Mouse (Mus musculus): ENCODE measurements around the gene Rpl18.

Rpl18 gene

DNA sequence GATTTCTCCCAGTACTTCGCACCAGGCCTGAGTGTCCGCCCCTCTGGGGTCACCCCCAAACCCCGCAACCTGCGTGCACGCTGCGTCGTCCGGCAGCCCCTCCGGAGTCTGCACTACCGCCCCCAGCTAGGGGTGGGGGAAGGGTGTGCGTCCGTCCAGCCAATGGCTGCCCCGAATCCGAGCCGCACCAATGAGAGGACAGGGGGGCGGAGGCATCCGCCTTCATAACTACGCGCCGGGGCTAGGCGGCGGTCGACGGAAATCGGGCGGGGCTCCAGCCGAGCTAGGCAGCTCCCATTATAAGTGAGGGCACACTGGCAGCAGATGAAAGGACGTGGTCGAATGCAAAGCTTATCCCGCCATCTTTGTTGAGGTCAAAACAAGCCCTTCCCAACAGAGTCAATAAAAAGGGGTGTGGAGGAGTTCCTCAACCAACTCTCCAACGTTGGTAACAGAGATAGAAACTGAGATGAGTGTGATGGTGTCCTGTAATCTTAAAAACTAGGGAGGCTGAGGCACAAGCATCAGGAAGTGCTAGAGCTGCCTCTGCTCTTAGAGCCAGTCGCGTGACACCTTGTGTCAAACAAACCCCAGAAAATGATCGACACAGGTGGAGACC is at the start of gene Rpl18:
TSS of gene Rpl18 (plus strand) at position 368 of the 619 bp plus-strand sequence.
- peak; percentile 96 for DNase-seq (ENCODE audit: low read depth, low spot score)

- DNase-seq (ENCODE audit: low read depth, low spot score) = no peak
These were observed 49.1 kb upstream of the Rpl18 start, which contains the start of gene Fut2 for GRCm38 (mm10) chr7:45666161-45666560. Gene Fut2 (minus strand): TSS chr7:45666394.

DNA sequence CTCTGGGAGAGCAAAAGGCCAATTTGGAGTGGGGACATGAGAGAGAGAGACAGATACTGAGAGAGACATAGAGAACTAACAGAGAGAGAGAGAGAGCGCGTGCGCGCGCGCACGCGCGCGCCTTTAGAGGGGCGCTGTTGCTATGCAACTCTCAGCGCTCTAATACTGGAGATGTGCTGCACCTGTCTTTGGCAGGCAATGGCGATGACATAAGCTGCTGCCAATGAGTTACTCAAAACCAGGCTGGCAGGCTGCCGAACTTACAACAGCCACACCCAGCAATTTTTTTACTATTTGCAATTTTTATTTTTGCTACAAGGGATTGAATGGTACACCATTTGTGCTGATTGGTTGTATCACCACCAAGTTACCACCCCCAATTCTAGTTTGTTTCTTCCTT is 47.5 kb upstream of the Rpl18 start:
- DNase-seq (ENCODE audit: low read depth, low spot score) = no peak

GRCm38 (mm10) chr7:45668921-45669320 is 46.3 kb upstream of the Rpl18 start:
- DNase-seq (ENCODE audit: low read depth, low spot score) = no peak

- no peak for DNase-seq (ENCODE audit: low read depth, low spot score)
These were observed 37.5 kb upstream of the Rpl18 start for GRCm38 (mm10) chr7:45677627-45678295.

DNA sequence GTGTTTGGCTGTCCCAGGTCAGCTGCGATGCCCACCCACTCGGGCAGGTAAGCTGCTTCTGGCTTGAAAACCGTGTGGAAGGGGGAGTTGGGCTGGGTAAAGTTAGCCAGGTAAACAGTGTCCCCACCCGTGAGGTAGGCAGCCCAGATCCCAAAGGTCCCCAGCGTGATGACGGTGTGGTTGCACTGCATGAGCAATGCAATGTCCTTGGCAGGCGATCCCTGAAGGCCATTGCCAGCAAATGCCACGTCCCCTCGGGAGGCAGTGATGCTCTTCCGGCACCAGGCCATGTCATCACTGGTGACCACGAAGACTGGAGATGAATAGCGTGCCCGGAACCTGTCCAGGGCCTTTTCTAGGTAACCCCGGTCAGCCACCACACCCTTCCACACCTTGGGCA is 36.7 kb upstream of the Rpl18 start:
- DNase-seq (ENCODE audit: low read depth, low spot score) = no peak

- no peak for DNase-seq (ENCODE audit: low read depth, low spot score)
These were observed 35.2 kb upstream of the Rpl18 start for GRCm38 (mm10) chr7:45679966-45680621.

DNA sequence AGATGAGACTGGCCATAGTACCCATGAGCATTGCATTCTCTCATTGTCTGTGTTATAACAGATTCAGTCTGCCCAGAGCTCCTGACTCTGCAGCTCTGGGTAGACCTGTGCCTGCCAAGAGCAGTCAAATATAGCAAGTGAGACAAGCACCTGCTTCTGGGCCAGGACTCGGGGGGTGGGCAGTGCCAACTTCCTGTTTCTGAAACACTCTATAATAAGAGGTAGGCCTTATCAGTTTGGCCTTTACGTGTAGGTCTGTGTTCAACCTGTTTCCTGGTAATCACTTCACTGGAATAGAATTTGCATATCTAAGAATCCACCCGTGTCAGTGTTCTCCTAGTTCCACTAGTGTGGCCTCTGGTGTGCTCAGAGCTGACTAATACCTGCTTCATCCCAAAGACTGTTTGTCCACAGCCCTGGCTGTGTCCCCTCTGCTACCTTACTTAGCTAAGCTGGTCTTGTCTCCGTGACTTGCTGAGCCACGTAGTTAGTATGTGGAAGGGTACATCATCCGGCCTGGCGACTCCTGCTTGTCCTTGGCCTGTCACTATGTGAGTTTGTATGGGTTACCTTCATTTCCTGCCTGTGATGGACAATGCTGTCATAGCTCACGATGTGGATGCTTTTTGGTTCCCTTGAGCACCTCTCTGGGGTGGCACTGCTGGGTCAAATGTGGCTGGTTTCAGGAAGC is 34.1 kb upstream of the Rpl18 start:
- no peak for DNase-seq (ENCODE audit: low read depth, low spot score)

DNA sequence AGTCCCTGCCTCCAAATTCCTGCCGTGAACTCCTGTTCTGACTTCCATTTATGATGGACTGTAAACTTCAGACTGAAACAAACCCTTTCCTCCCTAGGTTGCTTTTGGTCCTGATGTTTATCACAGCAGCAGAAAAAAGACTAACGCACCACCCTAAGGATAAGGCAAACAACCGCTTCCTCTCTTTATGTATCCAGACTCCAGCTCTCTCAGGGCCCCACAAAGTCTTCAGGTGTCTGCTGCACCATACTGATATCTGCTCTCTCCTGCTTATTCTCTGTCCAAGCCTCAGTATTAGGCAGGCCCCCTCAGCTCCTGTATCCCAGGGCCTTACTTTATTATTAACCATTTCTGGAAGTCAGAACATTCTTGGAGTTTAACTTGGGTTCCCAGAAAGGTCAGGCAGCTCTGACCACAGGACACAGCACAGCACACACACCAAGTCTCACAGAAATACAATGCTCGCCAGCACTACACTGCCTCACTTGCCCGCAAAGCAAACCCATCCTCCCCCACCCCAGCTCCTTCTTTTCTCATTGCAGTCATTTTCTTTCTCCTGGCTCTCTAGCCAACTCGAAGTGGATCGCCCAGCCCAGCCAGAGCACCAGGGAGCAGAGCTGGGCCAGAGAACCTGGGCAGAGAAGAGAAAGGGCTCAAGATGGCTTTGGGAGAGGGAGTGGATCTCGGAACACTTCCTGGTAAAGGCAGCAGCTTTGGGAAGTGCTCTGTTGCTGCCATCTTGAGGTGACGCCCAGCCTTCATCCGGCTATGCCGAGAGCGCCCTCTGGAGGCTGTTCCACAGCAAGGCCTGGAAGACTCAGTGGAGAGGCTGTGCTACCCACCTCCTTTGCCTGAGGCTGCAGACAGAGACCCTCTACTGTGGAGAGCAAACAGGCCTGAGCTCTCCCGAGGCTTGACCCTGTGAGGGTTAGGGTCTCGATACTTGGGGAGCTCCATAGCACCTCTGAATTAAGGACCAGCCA is 32.8 kb upstream of the Rpl18 start:
- peak; percentile 94 for DNase-seq (ENCODE audit: low read depth, low spot score)

DNA sequence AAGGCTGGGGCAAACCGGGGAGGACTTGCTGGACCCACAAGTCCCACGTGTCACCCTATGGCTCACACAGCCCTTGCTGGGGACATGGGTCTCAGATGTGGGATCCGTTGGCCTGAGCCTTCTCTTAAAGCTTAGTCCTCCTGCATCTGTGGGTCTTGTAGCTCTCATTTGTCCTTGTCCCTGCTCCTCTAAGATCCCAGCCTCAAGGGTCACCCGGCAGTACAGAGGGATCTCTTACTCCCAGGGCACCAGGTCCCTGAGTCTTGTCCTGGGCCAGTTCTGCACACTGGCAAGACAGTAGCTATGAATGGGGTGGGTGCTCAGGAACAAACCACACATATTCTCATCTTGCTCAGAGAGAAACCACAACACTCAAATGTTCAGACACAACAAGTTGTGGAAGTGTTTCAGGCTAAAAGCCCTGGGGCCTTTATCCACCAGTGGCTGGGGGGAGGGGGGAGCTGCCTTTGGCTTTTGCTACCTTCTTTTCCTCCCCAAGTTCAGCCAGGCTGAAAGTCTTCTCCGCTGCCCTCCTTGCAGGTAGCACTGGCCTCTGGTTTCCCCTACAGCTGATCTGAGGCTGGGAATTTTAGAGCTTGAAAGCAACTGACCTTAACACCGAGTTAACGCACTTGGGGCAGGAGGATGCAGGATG is 31.7 kb upstream of the Rpl18 start, which contains the start of gene Ntn5:
TSS of gene Ntn5 (plus strand) at position 627 of the 655 bp plus-strand sequence.
- no peak for DNase-seq (ENCODE audit: low read depth, low spot score)

GRCm38 (mm10) chr7:45685811-45686210 is 29.4 kb upstream of the Rpl18 start:
- peak; percentile 44 for DNase-seq (ENCODE audit: low read depth, low spot score)

GRCm38 (mm10) chr7:45686841-45687240 is 28.4 kb upstream of the Rpl18 start:
- DNase-seq (ENCODE audit: low read depth, low spot score) = no peak

DNA sequence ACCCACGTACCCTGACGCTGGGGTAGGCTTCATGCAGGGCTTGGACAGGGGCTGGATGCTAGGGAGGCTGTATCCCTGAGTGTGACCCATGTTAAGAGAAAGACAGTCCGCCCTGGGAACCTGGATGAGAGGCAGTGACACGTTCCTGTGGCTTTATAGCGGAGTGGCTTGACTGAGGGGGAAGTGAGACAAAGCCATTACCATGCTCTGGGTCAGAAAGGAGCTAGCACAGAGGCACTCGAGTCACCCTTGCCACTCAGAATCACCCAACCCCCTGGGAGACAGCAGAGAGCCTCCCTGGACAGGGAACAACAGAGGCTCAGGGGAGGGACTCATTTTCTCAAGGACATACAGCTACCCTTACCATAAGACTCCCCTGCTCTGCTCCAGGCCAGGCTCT is 26.2 kb upstream of the Rpl18 start:
- DNase-seq (ENCODE audit: low read depth, low spot score) = no peak

DNA sequence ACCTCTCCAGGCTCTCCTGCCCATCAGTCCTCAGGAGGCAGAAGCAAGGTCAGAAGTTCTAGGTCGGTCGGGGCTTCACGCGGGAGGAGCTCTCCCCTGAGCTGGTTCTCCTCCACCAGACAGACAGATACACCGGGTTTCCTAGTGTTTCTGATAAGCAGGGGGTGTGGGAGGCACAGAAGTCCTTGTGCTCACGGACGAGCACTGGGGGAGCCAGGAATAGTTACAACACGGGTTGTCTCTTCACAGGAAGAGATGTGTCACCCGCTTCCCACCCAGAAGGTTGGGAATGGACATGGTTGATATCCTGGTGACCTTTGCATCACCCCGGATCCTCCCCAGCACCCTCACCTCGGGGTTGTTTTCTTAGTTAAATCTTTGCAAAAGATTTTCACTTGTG is 25.5 kb upstream of the Rpl18 start:
- no peak for DNase-seq (ENCODE audit: low read depth, low spot score)

DNA sequence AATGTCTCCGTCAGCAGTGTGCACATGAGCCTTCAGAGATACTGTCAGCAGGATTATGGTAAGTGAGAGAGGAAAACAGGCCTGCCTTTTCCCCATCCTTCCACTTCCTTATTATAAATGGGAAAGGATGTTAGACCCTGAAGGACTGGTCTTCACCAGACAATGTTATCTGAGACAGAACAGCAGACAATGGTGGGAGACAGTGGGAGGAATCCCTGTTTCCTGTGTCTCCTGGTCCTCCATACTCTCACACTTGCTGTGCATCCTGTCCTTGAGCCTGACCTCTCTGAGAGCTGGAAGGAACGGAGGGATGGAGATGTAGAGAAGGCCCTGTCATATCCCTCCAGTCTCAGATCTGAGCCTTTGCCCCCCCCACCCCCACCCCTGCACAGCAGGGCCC is 22.9 kb upstream of the Rpl18 start:
- DNase-seq (ENCODE audit: low read depth, low spot score) = no peak

GRCm38 (mm10) chr7:45693921-45694591 is 21.2 kb upstream of the Rpl18 start, which contains the start of gene Sec1:
Gene Sec1 (minus strand): TSS chr7:45694402.
- no peak for DNase-seq (ENCODE audit: low read depth, low spot score)

GRCm38 (mm10) chr7:45695098-45695497 is 20.2 kb upstream of the Rpl18 start:
- DNase-seq (ENCODE audit: low read depth, low spot score) = peak; percentile 68

DNA sequence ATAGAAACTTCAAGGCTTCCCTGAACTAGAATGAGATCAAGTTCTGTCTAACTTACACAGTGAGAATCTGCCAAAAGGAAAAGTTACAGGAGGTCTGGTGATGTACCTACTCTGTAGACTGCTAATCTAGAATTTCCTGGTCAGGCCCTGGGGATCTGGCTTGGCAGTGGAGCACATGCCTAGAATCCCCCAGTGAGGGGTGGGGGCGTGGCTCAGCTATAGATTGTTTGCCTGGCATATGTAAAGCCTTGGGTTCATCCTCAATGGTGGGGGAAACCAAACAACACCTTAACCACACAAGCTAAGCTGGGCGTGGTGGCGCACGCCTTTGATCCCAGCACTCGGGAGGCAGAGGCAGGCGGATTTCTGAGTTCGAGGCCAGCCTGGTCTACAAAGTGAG is 17.4 kb upstream of the Rpl18 start:
- no peak for DNase-seq (ENCODE audit: low read depth, low spot score)

DNA sequence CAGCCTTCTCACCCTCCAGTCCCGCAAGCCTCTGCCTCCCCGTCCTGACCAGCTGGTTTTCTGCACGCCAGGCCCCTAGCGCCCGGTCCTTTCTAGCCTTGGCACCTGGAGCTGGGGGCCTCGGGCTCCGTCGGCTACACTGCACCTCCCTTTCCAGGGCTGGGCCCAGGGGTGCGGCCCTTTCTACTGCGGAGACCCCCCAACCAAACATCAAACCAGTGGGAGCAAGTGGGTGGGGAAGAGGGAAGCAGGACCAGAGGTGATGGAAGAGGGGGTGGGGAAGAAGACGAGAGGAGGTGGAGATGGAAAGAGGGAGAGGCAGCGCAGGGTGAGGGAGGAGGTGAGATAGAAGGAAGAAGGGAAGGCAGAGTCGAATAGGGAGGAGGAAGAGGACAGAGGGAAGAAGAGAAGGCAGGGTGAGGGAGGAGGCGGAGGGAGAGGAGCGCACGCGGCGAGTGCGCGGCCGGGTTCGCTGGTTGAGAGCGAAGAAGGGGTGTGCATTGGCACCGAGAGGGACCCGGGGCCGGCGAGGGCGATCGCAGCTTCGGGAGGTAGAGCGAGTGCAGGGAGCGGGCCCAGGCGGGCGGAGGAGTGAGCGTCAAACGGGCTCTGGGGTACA is 15.6 kb upstream of the Rpl18 start, which contains the start of gene Car11:
TSS of gene Car11 (plus strand) at position 321 of the 619 bp plus-strand sequence.
- DNase-seq (ENCODE audit: low read depth, low spot score) = no peak
